ENCODE assay signal across 14 mouse cellular contexts in genomic region chr11:29181751-29182150, GRCm38 (mm10).
"Had no signal": no experiment of that assay in that cellular context is flagged by ENCODE, and none has a peak within 500 bp of the region (broad histone marks: within the 10 kb centered on the region; RNA-seq: fewer than 3 reads in every experiment).

No protein-coding gene starts in this region.

- H3K4me1 ChIP-seq: limb, embryonic 12.5 days; midbrain, embryonic 12.5 days; neural tube, embryonic 13.5 days; stomach, embryonic 15.5 days had no signal

- H3K4me3 ChIP-seq: layer of hippocampus, adult 2 months; limb, embryonic 12.5 days; midbrain, embryonic 12.5 days; neural tube, embryonic 13.5 days; stomach, embryonic 15.5 days had no signal

- DNase-seq: kidney, postnatal 4 days; liver; lung, adult 18-20 months; retina, postnatal 1 day; right cerebral cortex, postnatal 4 days; thymus, adult 2 months; thymus, postnatal 25 days had no signal

- H3K4me2 ChIP-seq: limb, embryonic 12.5 days; midbrain, embryonic 12.5 days; neural tube, embryonic 13.5 days; stomach, embryonic 15.5 days had no signal

- H3K9ac ChIP-seq: limb, embryonic 12.5 days; liver, embryonic 14.5 days; midbrain, embryonic 12.5 days; neural tube, embryonic 13.5 days; stomach, embryonic 15.5 days had no signal

- ATAC-seq: midbrain, embryonic 16.5 days had no signal

- H3K27ac ChIP-seq: limb, embryonic 12.5 days; liver, embryonic 14.5 days; midbrain, embryonic 12.5 days; neural tube, embryonic 13.5 days; stomach, embryonic 15.5 days had no signal

- H3K9me3 ChIP-seq: limb, embryonic 12.5 days; midbrain, embryonic 12.5 days; neural tube, embryonic 13.5 days; stomach, embryonic 15.5 days had no signal

- H3K27me3 ChIP-seq: limb, embryonic 12.5 days; midbrain, embryonic 12.5 days; neural tube, embryonic 13.5 days; stomach, embryonic 15.5 days had no signal
